Mouse (Mus musculus) cerebellum, postnatal 10 days (tissue): ENCODE measurements around the gene Sf1.

Experiments
- DNase-seq, 2 experiments: peaks; one replicate each; pipeline ENCODE4 v3.0.0; 2021; ENCODE audit warnings: mixed read lengths in 2 of 2

Sf1 gene

DNA sequence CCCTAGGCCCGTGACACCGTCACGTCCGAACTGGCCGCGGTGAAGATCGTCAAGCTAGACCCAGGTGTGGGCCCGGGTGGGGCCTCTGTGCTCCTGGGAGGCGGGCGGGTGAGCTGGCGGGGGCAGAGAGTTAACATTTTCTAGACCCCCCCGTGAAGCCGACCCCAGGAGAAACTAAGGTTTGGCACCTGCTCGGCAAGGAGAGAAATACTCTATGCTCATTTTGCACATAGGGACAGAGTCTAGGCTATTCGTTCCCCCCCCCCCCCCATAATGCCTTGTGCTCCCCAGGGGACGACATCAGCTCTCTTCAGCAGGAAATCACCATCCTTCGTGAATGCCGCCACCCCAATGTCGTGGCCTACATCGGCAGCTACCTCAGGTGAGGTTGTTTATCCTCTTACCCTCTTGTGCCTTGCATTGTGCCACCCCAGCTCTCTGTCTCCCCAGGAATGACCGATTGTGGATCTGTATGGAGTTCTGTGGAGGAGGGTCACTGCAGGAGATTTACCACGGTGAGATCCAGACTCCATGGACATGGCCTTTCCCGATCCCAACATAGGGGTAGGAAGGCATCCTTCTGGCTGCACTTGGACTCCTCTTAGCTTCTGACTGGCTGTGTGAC is 21.9 kb upstream of the Sf1 start:
- DNase-seq: no peak

DNA sequence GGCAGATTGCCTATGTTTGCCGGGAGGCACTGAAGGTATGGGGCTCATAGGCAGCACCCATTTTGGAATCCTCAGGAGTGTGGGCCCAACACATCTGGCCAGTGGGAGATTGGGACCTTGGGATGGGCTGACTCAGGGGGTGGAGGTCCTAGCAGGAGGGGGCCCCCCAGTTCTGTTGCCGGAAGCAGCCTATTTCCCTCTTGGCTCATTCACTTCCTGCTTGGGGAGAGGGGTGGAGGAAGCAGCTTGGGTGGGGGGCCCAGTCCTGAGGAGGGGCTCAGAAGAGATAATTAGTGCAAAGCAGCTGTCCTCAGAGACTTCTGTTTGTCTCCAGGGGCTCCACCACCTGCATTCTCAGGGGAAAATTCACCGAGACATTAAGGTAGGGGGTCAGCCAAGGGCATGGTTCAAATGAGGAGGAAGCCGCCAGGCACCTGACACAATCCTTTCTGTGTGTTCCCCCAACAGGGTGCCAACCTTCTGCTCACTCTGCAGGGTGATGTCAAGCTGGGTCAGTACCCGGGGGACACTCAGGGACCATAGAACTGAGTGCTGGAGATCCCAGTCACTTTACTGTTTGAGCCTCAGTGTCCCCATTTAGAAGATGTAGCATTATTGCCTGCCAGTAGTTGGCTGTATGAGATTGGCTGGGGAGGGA is 21.1 kb upstream of the Sf1 start:
- no peak for DNase-seq

DNA sequence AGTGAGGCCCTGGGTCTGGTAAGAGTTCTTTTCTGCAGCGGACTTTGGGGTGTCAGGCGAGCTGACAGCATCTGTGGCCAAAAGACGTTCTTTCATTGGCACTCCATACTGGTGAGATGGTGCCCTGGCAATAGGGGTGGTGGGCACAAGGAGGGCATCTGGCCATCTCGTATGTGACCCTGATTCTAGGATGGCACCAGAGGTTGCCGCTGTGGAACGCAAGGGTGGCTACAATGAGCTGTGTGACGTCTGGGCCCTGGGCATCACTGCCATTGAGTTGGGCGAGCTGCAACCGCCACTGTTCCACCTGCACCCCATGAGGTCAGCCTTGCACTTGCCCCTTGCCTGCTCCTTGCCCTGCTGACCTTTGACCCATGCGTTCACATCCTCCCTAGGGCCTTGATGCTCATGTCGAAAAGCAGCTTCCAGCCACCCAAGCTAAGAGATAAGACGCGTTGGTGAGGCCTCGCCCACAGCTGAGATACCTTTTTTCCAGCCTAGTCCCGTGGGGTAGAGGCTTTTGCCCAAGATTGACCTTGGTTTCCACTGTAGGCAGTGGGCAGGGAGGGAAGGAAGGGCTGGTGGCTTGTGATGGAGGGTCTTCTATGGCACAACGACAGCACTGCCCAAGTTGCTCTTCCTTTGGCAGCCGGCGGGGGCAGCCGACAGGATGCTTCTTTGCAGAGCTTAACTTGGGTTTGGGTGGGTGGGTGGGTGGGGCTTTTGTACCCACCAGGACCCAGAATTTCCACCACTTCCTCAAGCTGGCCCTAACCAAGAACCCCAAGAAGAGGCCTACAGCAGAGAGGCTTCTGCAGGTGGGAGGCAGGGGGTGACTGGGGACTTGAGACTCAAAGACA is 20.2 kb upstream of the Sf1 start:
- DNase-seq: no peak

DNA sequence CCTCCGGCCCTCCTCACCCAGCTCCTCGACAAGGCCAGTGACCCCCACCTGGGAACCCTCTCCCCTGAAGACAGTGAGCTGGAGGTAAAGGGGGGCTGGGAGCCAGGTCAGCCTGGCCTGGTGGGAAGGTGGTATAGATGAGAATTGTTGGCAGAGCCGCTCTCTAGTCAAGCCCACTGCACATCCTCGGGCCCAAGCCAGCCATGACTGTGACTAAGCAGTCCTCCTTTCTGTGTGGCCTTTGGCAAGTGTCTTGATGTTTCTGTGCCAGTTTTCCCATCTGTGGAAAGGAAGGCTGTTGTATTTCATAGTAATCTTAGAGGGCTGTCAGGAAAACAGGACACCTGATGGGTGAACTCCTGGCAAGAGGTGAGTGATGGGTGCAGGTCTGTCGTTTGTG is 19.5 kb upstream of the Sf1 start:
- DNase-seq: peak; percentile 61 to 70

DNA sequence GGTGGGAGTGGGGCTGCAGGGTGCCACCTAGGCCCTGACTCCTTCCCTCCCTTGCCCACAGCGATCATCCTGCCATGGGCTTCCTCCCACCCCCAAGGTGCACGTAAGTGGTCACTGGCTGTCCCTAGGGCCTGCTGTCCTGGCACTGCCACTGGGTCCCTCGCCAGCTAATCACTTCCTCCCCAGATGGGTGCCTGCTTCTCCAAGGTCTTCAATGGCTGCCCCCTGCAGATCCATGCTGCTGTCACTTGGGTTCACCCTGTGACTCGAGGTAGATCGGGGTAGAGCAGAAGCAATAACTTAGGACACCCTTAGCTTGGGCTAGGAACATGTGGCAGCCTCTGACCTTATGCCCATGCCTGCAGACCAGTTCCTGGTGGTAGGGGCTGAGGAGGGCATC is 17.5 kb upstream of the Sf1 start:
- DNase-seq: no peak

DNA sequence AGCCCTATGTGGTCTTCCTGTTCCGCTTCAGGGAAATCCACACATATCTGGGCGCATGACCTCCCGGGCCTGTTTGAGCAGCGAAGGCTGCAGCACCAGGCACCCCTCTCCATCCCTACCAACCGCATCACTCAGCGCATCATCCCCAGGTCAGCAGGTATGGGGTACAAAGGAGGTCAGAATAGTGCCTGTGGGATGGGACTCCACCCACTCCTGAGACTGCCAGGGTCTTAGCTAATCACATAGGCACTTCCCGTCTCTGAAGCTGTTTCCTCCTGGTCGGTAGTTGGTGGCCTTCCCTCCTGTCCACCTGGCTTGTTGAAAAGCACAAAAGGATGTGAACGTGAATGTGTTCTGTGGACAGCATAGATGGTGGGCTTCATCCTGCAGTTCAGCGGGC is 16.8 kb upstream of the Sf1 start:
- no peak for DNase-seq

DNA sequence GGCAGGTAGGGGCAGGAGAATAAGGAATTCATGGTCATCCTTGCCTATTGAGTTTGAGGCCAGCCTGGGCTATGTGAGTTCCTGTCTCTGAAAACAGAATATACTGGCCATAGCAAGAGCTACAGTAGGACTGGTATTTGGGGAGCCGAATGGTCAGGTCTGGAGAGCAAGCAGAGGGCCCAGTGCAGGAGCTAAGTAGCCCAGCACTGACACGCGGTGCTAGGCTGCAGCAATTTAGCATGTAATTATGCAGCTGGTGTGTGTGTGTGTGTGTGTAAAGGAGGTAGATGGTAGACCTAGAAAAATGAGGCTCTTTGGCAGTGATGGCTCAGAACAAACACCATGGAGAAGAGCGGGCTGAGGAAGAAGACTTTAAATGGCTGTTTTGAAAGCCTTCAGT is 15.9 kb upstream of the Sf1 start:
- no peak for DNase-seq

DNA sequence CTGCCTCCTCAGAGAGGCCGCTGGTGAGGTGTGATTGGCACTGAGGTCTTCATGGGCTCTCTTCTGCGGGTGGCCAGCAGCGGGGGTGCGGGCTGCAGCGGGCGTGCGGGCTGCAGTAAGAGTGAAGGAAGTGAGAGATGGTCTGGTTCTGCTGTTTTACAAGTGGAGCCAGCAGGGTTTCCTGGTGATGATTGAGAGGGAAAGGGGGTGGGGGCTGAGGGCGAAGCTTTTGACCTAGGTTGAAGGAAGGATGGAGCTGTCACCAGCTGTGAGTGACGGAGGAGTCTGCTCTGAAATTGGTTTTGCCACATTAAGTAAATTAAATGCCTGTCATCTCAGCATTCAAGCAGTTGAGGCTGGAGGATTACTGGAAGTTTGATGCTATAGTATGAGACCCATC is 14.8 kb upstream of the Sf1 start:
- no peak for DNase-seq

DNA sequence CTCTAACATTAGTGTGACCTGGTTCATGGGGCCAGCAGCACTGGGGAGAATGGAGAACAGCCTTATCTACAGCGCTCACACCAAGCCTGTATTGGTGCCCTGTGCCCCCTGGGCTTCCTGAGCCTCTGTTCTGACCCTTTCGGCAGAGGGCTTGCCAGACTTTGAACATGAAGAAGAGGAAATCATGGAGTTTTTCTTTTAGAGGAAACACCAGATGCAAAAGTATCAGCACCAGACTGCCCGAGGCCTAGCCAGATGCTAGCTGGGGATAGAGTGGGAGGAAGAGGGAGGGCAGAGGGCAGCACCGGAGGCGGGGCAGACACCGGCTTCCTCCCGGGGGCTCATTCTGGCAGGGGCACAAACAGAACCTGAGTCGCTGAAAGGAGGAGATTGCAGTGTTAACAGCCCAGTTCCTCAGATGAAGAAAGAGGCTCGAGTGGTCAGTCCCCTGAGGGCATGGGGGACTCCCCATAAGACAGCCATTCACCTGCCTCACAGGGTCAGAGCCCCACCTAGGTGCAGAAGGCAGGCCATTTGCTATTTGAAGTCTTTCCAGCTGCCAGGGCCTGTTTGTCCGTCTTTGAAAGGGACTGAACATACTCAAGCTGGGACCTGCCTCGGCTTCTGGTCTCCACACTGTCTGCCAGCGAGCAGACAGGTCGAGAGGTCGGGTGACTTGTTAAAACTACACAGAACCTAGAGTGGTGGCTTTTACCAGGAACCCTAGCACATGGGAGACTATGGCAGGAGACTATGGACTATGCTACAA is 14.1 kb upstream of the Sf1 start:
- no peak for DNase-seq

DNA sequence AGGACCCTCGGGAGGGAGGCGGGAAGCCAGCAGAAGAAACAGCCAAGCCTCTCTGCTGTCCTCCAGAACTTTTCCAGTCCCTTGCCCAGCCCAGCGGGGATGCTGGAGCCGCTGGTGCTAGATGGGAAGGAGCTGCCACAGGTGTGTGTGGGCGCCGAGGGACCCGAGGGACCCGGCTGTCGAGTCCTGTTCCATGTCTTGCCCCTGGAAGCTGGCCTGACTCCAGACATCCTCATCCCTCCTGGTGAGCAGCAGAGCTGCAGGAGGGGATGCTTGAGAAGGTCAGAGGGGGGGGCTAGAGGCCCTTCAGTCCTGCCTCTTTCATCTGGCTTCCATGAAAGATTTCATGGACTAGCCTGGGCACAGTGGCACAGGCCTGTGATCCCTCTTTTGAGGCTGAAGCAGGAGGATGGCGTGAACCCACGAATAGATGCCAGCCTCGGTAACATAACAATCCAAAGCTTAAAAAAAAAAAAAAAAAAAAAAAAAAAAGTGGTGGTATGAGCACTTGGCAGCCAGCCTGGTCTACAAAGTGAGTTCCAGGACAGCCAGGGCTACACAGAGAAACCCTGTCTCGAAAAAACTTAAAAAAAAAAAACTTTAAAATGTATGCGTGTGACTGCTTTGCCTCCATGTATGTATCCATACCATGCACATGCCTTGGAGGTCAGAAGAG is 11.9 kb upstream of the Sf1 start:
- peak; percentile 34 to 49 for DNase-seq

DNA sequence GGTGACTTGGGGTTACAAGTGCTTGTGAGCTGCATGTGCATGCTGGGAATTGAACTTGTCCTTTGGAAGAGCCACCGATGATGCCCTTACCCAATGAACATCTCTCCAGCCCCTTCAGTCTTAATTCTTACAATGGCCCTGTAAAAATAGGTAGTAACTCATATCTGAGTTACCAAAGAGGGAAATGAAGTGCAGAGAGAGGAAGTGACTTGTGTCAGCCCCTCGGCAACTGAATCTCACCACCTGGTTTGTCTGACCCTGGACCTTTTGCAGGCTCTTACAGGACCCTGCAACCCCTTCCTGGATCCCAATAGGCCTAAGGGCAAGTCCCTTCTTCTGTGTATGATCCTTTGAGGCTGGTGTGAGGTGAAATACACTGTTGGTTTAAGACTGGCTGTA is 11.4 kb upstream of the Sf1 start:
- DNase-seq: no peak

DNA sequence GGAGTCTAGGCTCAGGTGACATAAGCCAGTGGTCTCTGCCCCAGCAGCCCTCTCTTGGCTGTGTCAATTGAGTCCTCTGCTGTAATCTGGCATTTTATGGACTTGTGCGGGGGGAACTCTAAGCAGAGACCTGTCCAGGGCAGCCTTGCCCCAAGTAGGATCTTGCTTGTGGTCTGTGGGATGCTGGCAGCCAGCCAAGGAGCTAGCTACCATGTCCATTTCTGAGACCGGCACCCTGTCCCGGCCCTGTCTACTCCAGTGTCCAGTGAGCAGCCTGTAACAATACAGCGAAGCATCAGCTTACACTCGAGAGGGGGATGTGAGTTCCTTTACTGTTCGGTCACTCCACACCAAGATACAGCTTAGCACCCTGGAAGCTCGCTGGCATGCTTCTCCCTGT is 9.5 kb upstream of the Sf1 start:
- DNase-seq: no peak

DNA sequence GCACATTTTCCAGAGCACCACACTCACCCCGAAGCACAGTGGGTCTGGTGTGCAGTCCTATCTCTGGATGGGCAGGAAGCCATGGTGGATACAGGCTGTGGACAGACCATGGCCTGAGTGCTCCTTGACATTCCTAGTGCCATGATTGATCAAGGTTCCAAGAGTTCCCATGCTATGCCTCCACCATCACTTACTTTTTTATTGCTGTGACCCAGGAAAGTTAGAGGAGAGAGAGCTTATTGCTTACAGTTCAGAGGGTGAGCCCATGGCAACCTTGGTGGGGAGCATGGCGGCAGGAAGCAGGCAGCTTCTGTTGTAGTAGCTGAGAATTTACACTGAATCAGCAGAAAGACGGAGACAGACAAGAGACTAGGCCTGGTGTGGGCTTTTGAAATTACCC is 2.2 kb upstream of the Sf1 start:
- DNase-seq: no peak

DNA sequence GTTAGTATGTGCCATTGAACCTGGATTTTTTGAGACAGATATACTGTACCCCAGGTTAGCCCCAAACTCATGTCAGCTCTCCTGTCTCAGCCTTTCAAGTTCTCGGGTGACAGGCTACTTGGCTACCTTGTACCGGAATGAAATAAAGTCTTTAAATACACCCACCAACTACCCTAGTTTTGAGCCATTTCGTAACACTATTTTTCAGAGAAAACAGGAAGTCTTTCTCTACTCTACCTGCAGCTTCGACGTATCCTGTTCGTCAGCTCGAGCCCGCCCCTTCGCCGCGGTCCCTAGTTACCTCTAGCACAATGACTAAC is 439 bp upstream of the Sf1 start:
- no peak for DNase-seq

DNA sequence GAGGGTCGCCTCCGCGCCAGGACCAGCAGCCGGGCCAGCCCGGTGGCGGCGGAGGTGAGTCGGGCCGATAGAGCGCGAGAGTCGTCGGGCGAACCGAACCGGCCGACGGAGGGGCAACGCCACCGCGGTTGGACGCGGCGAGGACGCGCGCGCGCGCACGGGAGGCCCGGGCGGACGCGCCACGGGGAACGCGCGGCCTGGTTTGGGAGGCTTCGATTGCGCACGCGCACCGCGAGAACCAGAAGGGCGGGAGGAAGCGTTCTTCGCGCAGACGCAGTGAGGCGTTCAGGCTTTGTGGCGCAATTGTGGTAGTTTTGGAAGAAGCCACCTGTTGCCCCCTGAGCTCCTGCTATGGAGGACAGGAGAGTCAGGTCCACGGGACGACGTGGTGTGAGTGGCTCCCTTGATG is 831 bp downstream of the Sf1 start:
- peak; percentile 96 to 97 for DNase-seq

DNA sequence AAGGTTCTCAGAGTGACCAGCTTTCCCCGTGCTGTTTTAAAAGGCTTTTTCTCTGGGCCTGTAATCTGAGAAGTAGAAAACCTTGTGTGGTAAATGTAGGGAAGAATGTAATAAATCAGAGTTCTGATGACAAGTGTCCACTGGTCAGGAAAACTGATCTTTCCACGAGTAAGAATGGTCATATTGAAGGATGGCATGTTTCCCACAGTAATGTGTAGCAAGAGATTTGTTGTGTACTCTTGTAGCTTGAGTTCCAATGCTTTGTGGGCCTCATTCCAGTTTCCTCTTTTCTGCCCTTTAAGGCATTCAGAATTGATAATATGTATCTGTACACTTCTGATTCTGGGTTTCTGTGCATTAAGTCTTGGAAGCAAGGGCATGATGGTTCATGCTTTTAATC is 1.4 kb downstream of the Sf1 start:
- DNase-seq: no peak

DNA sequence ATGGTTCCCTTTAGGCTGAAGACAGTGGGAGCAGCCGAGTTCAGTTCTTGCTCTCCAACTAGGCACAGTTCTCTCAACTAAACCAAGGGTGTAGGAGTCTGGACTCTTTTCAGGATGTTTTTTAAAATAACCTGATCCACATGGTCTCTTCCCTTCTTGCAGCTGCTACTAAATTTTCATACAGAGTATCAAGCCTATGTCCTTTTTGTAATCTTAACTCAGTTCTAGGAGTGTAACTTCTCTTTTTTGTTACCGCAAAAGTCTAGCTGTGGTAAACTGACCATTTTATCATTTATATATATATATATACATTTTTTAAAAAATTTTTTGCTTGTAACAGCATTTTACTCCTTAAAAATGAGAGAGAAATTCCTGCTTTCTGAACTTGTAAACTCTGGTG is 6.7 kb downstream of the Sf1 start:
- no peak for DNase-seq

DNA sequence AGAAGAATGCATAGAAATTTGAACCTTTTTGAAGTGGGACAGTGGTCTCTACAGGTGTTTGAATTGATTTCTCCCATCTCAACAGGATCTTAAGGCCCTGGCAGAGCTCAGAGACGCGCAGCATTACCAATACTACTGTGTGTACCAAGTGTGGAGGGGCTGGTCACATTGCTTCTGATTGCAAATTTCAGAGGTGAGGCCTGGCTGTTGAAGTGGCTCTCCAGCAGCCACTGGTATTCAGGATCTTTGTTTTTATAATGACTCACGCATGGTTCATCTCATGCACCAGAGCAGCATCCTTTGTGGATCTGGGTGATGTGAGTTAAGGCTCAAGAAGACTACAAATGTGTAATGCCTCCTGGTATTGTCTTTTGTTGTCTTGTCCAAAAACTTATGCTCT is 8.9 kb downstream of the Sf1 start:
- DNase-seq: no peak

DNA sequence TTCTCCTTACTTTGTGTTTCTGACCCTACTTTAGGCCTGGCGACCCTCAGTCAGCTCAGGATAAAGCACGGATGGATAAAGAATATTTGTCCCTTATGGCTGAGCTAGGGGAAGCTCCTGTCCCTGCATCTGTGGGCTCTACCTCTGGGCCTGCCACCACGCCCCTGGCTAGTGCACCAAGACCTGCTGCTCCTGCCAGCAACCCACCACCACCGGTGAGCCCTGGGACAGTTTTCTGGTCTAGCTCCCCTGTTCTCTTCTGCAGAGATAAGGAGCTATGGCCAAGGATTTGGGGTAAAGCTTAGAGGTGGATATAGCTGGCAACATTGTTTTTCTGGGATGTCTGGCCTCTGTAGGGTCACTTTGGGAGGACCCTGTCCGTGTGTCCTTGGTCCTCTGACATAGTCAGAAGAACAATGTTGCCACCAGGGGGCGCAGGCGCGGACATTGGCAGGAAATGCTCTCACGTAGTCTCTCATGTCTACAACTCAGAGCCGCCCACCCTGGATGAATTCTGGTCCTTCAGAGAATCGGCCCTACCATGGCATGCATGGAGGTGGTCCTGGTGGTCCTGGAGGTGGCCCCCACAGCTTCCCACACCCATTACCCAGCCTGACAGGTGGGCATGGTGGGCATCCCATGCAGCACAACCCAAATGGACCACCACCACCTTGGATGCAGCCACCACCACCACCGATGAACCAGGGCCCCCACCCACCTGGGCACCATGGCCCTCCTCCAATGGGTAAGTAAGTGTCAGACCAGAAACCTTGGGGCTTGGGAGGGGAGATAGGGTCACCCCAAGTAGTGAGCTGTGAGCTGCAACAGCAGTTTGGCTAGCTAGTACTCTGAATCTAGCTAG is 10.3 kb downstream of the Sf1 start:
- DNase-seq: peak; percentile 95 to 98

DNA sequence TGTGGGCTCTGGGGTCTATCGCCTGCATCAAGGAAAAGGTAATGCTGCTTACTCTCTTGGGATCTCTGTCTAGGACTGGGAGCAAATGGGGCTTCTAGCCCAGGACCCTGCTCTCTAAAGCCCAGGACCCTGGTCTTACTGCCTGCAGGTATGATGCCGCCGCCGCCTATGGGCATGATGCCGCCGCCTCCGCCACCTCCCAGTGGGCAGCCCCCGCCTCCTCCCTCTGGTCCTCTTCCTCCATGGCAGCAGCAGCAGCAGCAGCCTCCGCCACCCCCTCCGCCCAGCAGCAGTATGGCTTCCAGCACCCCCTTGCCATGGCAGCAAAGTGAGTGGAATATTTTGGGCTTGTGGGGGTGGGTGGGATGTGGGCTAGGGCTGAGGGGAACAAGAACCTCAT is 11.1 kb downstream of the Sf1 start:
- DNase-seq: no peak

DNA sequence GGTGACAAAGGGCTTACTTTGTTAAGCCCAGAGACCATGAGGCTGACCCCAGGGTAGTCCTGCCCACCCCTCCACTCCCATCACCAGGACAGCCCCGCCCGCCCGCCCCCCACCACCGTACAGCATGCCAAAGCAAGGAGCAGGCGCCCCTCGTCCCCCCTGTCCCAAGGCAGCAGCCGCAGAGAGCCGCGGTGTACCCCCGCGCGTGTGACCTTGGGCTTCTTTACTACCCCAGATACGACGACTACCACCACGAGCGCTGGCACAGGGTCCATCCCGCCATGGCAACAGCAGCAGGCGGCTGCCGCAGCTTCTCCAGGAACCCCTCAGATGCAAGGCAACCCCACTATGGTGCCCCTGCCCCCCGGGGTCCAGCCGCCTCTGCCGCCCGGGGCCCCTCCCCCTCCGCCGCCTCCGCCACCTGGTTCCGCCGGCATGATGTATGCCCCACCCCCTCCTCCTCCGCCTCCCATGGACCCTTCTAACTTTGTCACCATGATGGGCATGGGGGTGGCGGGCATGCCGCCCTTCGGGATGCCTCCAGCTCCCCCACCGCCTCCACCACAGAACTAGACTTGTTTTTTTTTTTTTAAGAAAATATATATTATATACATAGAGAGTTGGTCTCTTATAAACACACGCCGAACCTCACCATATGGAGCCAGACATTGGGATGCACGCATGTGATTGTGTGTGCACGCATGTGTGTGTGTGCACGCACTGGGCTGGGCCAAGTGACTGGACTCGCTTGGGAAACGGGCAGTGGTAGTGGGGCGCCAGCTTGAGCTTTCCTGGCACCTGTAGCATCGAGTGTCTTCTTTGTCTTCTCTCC is 12.1 kb downstream of the Sf1 start:
- DNase-seq: peak; percentile 47 to 56
